Mouse (Mus musculus): ENCODE data around the gene Asic4. TPM values are rescaled to one million over a fixed set of nuclear protein-coding genes. Genes with fewer than 3 reads are reported as not detected.

Gene Asic4
- total and polyA plus RNA-seq, 3 experiments = 0.18 to 0.19 TPM; not detected in 1

- Histone ChIP-seq H3K36me3 (ENCODE audit: control insufficient read depth in 1 of 2, insufficient read depth in 2 of 2, low read length in 2 of 2) (peaks cover 0 to 27% of the 10 kb centered on the region in 2 experiments; a peak in 2 of 4 replicates), H3K79me2 (ENCODE audit: control insufficient read depth, insufficient read depth, low read length, poor library complexity) (no peaks in the 10 kb centered on the region; the same call in 1 of the 2 replicates), H3K27ac (ENCODE audit: control insufficient read depth, low read depth, low read length) (peak overlapping the region; percentile 5; the same call in 1 of the 2 replicates), H3K9ac (ENCODE audit: control insufficient read depth, low read depth, low read length, poor library complexity, severe bottlenecking) (peak overlapping the region; percentile 45), H3K9me3 (replicated peaks; ENCODE audit: insufficient read depth, low read length) (no peaks in the 10 kb centered on the region), H3K4me1 (ENCODE audit: control insufficient read depth in 1 of 2, insufficient read depth in 2 of 2, low read length in 2 of 2) (peaks cover 23 to 40% of the 10 kb centered on the region in 2 experiments; a peak in 3 of 4 replicates), H3K27me3 (ENCODE audit: control insufficient read depth in 1 of 2, insufficient read depth in 2 of 2, low read length in 2 of 2) (peaks cover 3 to 4% of the 10 kb centered on the region in 2 experiments; a peak in 3 of 4 replicates), H3K4me3 (ENCODE audit: control insufficient read depth in 1 of 2, insufficient read depth in 1 of 2, low read depth in 2 of 2, low read length in 2 of 2) (peak overlapping the region; percentile 30 to 64; a peak in 2 of 4 replicates)
- DNase-seq (ENCODE audit: low read depth, low spot score) = peak; percentile 51
- TF ChIP-seq GATA1 (IDR thresholded peaks at IDR 0.05; ENCODE audit: low read depth, low read length) (peak; percentile 70), EP300 (IDR thresholded peaks at IDR 0.05; ENCODE audit: low read depth in 1 of 2, low read length in 2 of 2) (peak; percentile 12 to 62; a peak in 2 of 4 replicates), ZC3H11A (IDR thresholded peaks at IDR 0.05; ENCODE audit: low read depth, low read length) (no peak), NRF1 (IDR thresholded peaks at IDR 0.05; ENCODE audit: insufficient read depth, low read depth, low read length, poor library complexity, severe bottlenecking) (no peak), TCF12 (IDR thresholded peaks at IDR 0.05; ENCODE audit: low read depth, low read length) (peak; percentile 71), TBP (IDR thresholded peaks at IDR 0.05; ENCODE audit: low read depth, low read length) (no peak), RCOR1 (IDR thresholded peaks at IDR 0.05; ENCODE audit: low read depth, low read length) (peak; percentile 89), TAL1 (IDR thresholded peaks at IDR 0.05; ENCODE audit: low read length) (peak; percentile 55), ETS1 (IDR thresholded peaks at IDR 0.05; ENCODE audit: low read depth, low read length) (peak; percentile 62), BHLHE40 (IDR thresholded peaks at IDR 0.05; ENCODE audit: borderline replicate concordance, low read depth, low read length) (peak; percentile 78), POLR2A (IDR thresholded peaks at IDR 0.05; ENCODE audit: control insufficient read depth in 1 of 2, insufficient read depth in 1 of 2, low read depth in 1 of 2, low read length in 2 of 2, poor library complexity in 1 of 2) (no peak)
These were observed 680 bp upstream of the Asic4 start for GRCm38 (mm10) chr1:75449377-75450135.

GRCm38 (mm10) chr1:75451900-75452299 is 1.7 kb downstream of the Asic4 start:
- H3K9ac ChIP-seq (ENCODE audit: control insufficient read depth, low read depth, low read length, poor library complexity, severe bottlenecking) = no peak overlapping the region
- H3K27me3 ChIP-seq (ENCODE audit: control insufficient read depth in 1 of 2, insufficient read depth in 2 of 2, low read length in 2 of 2) = peaks cover 3 to 4% of the 10 kb centered on the region in 2 experiments; a peak in 3 of 4 replicates
- H3K9me3 ChIP-seq (replicated peaks; ENCODE audit: insufficient read depth, low read length) = no peaks in the 10 kb centered on the region
- peaks cover 0 to 22% of the 10 kb centered on the region in 2 experiments; a peak in 2 of 4 replicates for H3K36me3 ChIP-seq (ENCODE audit: control insufficient read depth in 1 of 2, insufficient read depth in 2 of 2, low read length in 2 of 2)
- H3K4me3 ChIP-seq (ENCODE audit: control insufficient read depth in 1 of 2, insufficient read depth in 1 of 2, low read depth in 2 of 2, low read length in 2 of 2) = no peak overlapping the region
- no peak for TF ChIP-seq TAL1 (IDR thresholded peaks at IDR 0.05; ENCODE audit: low read length)
- no peak for TF ChIP-seq EP300 (IDR thresholded peaks at IDR 0.05; ENCODE audit: low read depth in 1 of 2, low read length in 2 of 2)
- TF ChIP-seq MEF2A (IDR thresholded peaks at IDR 0.05; ENCODE audit: extremely low read depth, insufficient replicate concordance, low read depth, low read length, poor library complexity, severe bottlenecking) = no peak
- no peak for TF ChIP-seq HCFC1 (IDR thresholded peaks at IDR 0.05; ENCODE audit: low read depth, low read length)
- no peak for TF ChIP-seq ZMIZ1 (IDR thresholded peaks at IDR 0.05; ENCODE audit: low read depth, low read length)
- TF ChIP-seq MYC (IDR thresholded peaks at IDR 0.05; ENCODE audit: low read depth, low read length) = no peak
- no peak for TF ChIP-seq KAT2A (conservative IDR thresholded peaks at IDR 0.05; ENCODE audit: low read depth, low read length)
- no peak for TF ChIP-seq CHD2 (IDR thresholded peaks at IDR 0.05; ENCODE audit: low read length)
- no peak for TF ChIP-seq GATA1 (IDR thresholded peaks at IDR 0.05; ENCODE audit: low read depth, low read length)
- no peak for TF ChIP-seq USF2 (IDR thresholded peaks at IDR 0.05; ENCODE audit: borderline replicate concordance in 1 of 2, insufficient read depth in 1 of 2, low read depth in 1 of 2, low read length in 2 of 2)
- TF ChIP-seq MYB (IDR thresholded peaks at IDR 0.05; ENCODE audit: low read depth, low read length) = no peak
- TF ChIP-seq RAD21 (IDR thresholded peaks at IDR 0.05; ENCODE audit: low read depth, low read length) = no peak
- no peak for TF ChIP-seq ELF1 (IDR thresholded peaks at IDR 0.05; ENCODE audit: low read depth, low read length)
- TF ChIP-seq NELFE (IDR thresholded peaks at IDR 0.05; ENCODE audit: low read depth, low read length) = no peak
- TF ChIP-seq USF1 (IDR thresholded peaks at IDR 0.05; ENCODE audit: low read depth, low read length) = no peak
- no peak for TF ChIP-seq SMC3 (IDR thresholded peaks at IDR 0.05; ENCODE audit: low read depth, low read length)
- TF ChIP-seq POLR2A (IDR thresholded peaks at IDR 0.05; ENCODE audit: control insufficient read depth in 1 of 2, insufficient read depth in 1 of 2, low read depth in 1 of 2, low read length in 2 of 2, poor library complexity in 1 of 2) = no peak
- no peak for TF ChIP-seq RCOR1 (IDR thresholded peaks at IDR 0.05; ENCODE audit: low read depth, low read length)
- no peak for DNase-seq (ENCODE audit: low read depth, low spot score)
- H3K4me1 ChIP-seq (ENCODE audit: control insufficient read depth in 1 of 2, insufficient read depth in 2 of 2, low read length in 2 of 2) = peaks cover 16 to 27% of the 10 kb centered on the region in 2 experiments; a peak in 3 of 4 replicates
- H3K27ac ChIP-seq (ENCODE audit: control insufficient read depth, low read depth, low read length) = no peak overlapping the region
- H3K79me2 ChIP-seq (ENCODE audit: control insufficient read depth, insufficient read depth, low read length, poor library complexity) = no peaks in the 10 kb centered on the region; the same call in 1 of the 2 replicates

Measured in MEL (cell line).